Mouse (Mus musculus): ENCODE results near the gene Itpkb.

DNA sequence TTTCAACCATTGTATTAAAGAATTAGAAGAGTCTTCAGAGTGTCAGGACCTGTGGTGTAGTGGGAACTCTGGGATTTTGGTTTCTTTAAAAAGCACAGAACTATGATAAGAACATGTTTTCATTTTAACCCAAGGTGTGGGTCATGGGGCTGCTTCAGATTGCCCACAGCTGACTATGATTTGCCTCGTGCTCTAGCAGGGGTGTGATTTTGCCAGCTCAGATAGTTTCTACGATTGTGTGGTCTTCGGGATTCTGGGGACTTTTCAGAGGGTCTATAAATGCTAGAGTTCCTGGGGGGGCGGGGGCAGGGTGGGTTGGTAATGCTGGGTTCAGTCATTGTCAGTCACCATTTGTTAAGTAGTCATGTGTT lies 61.3 kb downstream of the Itpkb start:
- TF ChIP-seq CTCF (IDR thresholded peaks at IDR 0.05; ENCODE audit: borderline replicate concordance, extremely low read depth, insufficient read depth, insufficient read length) (no peak), POLR2A (IDR thresholded peaks at IDR 0.05; ENCODE audit: borderline replicate concordance, extremely low read depth, insufficient read depth, insufficient read length, poor library complexity, severe bottlenecking) (no peak)
